Mouse (Mus musculus) macrophage (primary cell): ENCODE measurements around the gene Tbc1d22a. TPM values are rescaled to one million over a fixed set of nuclear protein-coding genes. Genes with fewer than 3 reads are reported as not detected.

Experiments used
- H3K27ac ChIP-seq: fragments of 350-480 bp; formaldehyde crosslinking; 2 replicates; pipeline ENCODE4 v1.9.0; 2021
- H3K36me3 ChIP-seq: fragments of 350-480 bp; formaldehyde crosslinking; 2 replicates; pipeline ENCODE4 v1.9.0; 2021; ENCODE audit errors: inconsistent target
- H3K4me3 ChIP-seq: fragments of 350-480 bp; formaldehyde crosslinking; 2 replicates; pipeline ENCODE4 v1.9.0; 2021; ENCODE audit errors: inconsistent target
- H3K79me2 ChIP-seq: fragments of 350-480 bp; formaldehyde crosslinking; 2 replicates; pipeline ENCODE4 v1.9.0; 2021; ENCODE audit errors: inconsistent target
- WGBS: methylation state at CpG from one replicate; pipeline ENCODE4 v1.1.7; 2026; ENCODE audit warnings: inconsistent platforms; ENCODE audit not compliant: missing documents; 5-methylcytosine and 5-hydroxymethylcytosine counted together
- polyA plus RNA-seq: library from polyadenylated mRNA; stranded (reverse); fragments of 250-400 nt; gene quantifications from 3 replicates; pipeline ENCODE4 v1.2.4, GENCODE M21; 2018; ENCODE audit warnings: inconsistent platforms

Gene Tbc1d22a
- polyA plus RNA-seq, 1 experiment from 2014 or later: 49.5 TPM

DNA sequence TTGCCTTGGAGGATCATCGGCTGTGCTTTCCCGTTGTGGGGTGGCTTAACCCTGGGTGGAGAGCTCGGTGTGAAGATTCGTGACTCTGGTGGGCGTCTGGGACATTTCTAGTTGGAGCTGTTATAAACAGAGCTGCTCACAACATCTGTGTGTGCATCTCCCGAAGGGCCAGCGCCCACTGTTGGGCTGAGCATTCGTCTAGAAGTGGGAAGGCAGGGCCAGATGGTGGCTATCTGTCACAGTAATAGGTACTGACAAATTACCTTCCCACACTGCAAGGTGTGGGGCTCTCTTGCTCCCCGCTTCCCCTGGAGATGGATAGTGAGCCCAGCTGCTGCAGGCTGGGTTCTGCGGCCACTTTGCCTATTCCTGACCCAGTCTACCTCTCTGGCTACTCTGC lies 289.2 kb downstream of the Tbc1d22a start:
- no peaks in the 10 kb centered on the region for H3K79me2 ChIP-seq
- H3K36me3 ChIP-seq: no peaks in the 10 kb centered on the region
- no peak overlapping the region for H3K4me3 ChIP-seq
- 92% methylated on average over 10 of the region's 10 CpGs for WGBS
- no peak overlapping the region for H3K27ac ChIP-seq

DNA sequence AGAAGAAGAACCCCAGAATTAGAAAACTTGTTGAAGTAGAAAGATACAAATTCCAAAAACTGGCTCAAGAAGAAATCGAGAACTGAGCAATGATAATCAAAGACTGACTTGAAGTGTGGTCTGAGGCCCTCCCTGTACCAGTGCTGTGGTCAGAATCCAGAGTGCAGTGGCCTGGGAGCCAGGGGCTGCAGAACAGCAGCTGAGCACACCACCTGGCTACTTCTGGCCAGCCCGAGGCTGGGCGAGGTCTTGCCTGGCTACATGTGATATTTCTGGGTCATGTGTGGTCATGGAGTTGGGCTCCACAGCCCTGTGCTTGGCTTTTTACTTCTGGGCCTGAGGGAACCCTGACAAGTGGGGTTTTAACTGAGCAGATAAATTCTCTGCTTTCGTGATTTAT lies 292.4 kb downstream of the Tbc1d22a start:
- no peak overlapping the region for H3K27ac ChIP-seq
- H3K79me2 ChIP-seq: no peaks in the 10 kb centered on the region
- WGBS: 81% methylated on average over 4 of the region's 4 CpGs

GRCm38 (mm10) chr15:86507546-86507945 lies 293.3 kb downstream of the Tbc1d22a start:
- WGBS: 86% methylated on average over 8 of the region's 8 CpGs
- Histone ChIP-seq H3K79me2 (no peaks in the 10 kb centered on the region), H3K4me3 (no peak overlapping the region), H3K27ac (no peak overlapping the region), H3K36me3 (no peaks in the 10 kb centered on the region)

More for the DNA sequence above, 292.4 kb downstream of the Tbc1d22a start:
- H3K36me3 ChIP-seq: no peaks in the 10 kb centered on the region
- H3K4me3 ChIP-seq: no peak overlapping the region

GRCm38 (mm10) chr15:86508406-86509176 lies 294.3 kb downstream of the Tbc1d22a start:
- no peak overlapping the region for H3K4me3 ChIP-seq
- no peaks in the 10 kb centered on the region for H3K36me3 ChIP-seq
- 96% methylated on average over 6 of the region's 7 CpGs for WGBS
- no peaks in the 10 kb centered on the region for H3K79me2 ChIP-seq
- H3K27ac ChIP-seq: no peak overlapping the region

DNA sequence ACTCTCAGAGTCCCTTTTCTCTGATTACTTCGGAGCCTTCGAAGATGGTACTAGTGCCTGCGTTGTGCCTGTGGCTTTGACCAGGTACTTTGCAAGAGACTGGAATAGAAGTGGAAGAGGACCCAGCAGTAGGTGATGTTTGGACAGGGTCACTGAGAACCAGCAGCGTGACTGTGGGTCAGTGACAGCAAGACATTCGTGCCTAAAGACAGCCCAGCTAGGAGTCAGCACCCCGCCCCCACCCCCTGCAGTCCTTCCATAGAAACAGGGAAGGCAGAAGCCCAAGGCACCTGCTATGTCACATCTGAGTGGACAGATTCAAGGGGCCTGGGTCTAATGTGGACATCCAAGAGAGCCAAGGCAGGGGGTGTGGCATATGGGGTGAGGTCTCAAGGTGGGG lies 295.3 kb downstream of the Tbc1d22a start:
- H3K36me3 ChIP-seq: no peaks in the 10 kb centered on the region
- no peak overlapping the region for H3K27ac ChIP-seq
- no peaks in the 10 kb centered on the region for H3K79me2 ChIP-seq
- no peak overlapping the region for H3K4me3 ChIP-seq
- 84% methylated on average over 6 of the region's 6 CpGs for WGBS

DNA sequence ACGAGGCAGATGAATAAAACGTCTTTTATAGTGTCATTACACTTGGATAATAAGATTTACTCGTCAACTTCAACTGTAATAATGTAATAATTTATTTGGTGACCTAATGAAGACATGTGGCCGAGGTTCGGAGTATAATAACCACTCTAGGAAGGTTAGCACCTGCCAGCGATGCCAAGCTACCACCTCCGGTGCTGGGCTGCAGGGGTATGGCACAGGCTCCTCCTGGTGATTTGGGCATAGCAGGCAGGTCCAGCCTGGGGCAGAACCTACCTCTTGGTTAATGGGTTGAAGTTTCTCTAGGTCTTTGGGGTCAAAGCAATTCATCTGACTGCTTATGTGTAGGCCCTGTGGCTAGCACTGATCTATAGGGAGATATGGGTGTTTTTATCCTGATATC lies 296.9 kb downstream of the Tbc1d22a start:
- 86% methylated on average over 7 of the region's 7 CpGs for WGBS
- no peak overlapping the region for H3K27ac ChIP-seq
- no peaks in the 10 kb centered on the region for H3K79me2 ChIP-seq
- no peak overlapping the region for H3K4me3 ChIP-seq
- H3K36me3 ChIP-seq: no peaks in the 10 kb centered on the region

GRCm38 (mm10) chr15:86513336-86513735 lies 299.1 kb downstream of the Tbc1d22a start:
- Histone ChIP-seq H3K4me3 (no peak overlapping the region), H3K36me3 (no peaks in the 10 kb centered on the region), H3K27ac (no peak overlapping the region), H3K79me2 (no peaks in the 10 kb centered on the region)
- WGBS: 91% methylated on average over 4 of the region's 5 CpGs

GRCm38 (mm10) chr15:86520201-86520600 lies 305.9 kb downstream of the Tbc1d22a start:
- no peaks in the 10 kb centered on the region for H3K79me2 ChIP-seq
- H3K27ac ChIP-seq: no peak overlapping the region
- 97% methylated on average over 4 of the region's 4 CpGs for WGBS
- H3K4me3 ChIP-seq: no peak overlapping the region
- H3K36me3 ChIP-seq: no peaks in the 10 kb centered on the region

GRCm38 (mm10) chr15:86535356-86535755 lies 321.1 kb downstream of the Tbc1d22a start:
- 88% methylated on average over 6 of the region's 6 CpGs for WGBS
- Histone ChIP-seq H3K27ac (no peak overlapping the region), H3K36me3 (no peaks in the 10 kb centered on the region), H3K79me2 (no peaks in the 10 kb centered on the region), H3K4me3 (no peak overlapping the region)

DNA sequence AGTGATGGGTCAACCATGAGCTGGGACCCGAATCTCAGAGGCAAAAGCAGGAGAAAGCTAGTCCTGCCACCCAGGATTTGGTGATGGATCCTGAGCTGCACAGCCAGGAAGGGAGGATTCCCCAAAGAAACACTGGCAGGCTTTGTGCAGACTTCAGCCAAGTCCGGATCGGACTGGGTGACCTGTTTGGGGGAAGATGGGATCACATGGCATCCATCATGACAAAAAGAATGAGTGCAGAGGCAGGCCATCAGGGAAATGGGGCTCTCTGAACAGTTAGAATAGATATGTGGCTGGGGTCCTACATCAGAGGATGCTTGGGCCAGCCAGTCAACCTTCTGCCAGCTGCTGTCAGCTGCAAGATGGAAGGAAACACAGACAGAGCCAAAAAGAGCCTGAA lies 328.1 kb downstream of the Tbc1d22a start:
- H3K4me3 ChIP-seq: no peak overlapping the region
- no peak overlapping the region for H3K27ac ChIP-seq
- 74% methylated on average over 3 of the region's 3 CpGs for WGBS
- H3K36me3 ChIP-seq: no peaks in the 10 kb centered on the region
- no peaks in the 10 kb centered on the region for H3K79me2 ChIP-seq

DNA sequence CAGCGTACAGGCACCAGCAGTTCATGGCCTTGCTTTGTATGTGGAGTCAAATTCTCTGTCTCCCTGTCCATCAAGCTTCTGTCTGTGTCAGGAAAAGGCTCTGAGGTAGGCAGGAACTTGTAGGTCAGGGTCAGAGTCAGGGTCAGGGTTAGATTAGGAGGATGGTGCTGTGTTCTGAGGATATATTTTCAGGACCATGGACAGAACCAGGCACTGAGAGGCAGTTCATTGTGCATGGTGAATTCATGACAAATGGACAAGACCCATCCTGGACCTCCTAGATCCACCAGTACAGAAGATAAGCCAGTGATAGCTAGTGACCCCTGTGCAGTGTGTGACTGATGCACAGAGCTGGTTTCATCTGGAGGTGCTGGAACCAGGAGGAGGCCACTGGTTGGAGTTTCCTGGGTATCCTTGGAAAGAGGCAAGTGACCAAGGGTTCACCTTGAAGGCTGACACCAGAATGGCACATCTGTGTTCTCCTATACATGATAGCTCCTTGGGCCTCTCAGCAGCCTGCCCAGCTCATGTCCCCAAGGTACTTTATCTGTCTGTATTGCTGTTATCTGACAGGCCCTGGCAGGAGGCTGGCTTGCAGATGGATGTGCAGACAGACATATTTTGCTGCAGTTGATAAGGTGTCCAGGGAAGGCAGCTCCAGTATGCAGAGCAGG lies 330.0 kb downstream of the Tbc1d22a start:
- Histone ChIP-seq H3K79me2 (no peaks in the 10 kb centered on the region), H3K36me3 (no peaks in the 10 kb centered on the region), H3K27ac (no peak overlapping the region), H3K4me3 (no peak overlapping the region)
- WGBS: 89% methylated on average over 1 of the region's 1 CpGs

Other genes starting within 250 kb of the Tbc1d22a start
- gene Celsr1, start 180.7 kb upstream of the Tbc1d22a start, polyA plus RNA-seq: not detected in 3 replicates
- gene Gramd4, start 156.8 kb upstream of the Tbc1d22a start, polyA plus RNA-seq: 1.2 to 2.1 TPM (median 1.9 TPM) in 3 replicates
- 118 to 148 TPM (median 141 TPM) in 3 replicates for gene Cerk, start 28.3 kb upstream of the Tbc1d22a start, polyA plus RNA-seq